Mouse (Mus musculus): ENCODE data around the gene Arg1.

The Arg1 gene

DNA sequence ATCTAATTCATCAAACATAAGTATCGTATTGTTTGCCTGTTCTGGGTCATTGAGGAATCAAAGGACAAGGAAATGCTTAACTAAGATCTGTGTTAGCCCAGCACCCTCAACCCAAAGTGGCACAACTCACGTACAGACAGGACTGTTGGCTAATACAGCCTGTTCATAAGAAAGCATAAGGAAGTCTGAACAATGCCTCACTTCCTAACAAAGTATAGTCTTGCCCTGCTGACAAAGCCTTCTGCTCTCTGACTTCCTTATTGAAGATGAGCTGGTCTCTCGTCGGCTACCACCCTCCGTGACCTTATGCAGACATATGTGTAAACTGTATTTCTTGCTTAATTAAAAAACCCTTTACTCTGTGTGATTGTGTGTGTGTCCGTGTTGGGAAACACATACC lies 2.9 kb upstream of the Arg1 start:
- peaks cover 10% of the 10 kb centered on the region for H3K4me1 ChIP-seq (replicated peaks; ENCODE audit: low read depth, low read length)
- TF ChIP-seq POU5F1 (IDR thresholded peaks at IDR 0.05; ENCODE audit: borderline replicate concordance, low read length) (no peak), NANOG (IDR thresholded peaks at IDR 0.05; ENCODE audit: borderline replicate concordance, low read length) (no peak), CTCF (conservative IDR thresholded peaks at IDR 0.05; ENCODE audit: low read length) (no peak)
- no peak overlapping the region for H3K4me3 ChIP-seq (replicated peaks; ENCODE audit: low read length)
- H3K36me3 ChIP-seq (ENCODE audit: insufficient read depth, low read length): no peaks in the 10 kb centered on the region
- H3K9me3 ChIP-seq (ENCODE audit: low read length): no peaks in the 10 kb centered on the region
- H3K27me3 ChIP-seq (ENCODE audit: insufficient read depth, low read length): no peaks in the 10 kb centered on the region

DNA sequence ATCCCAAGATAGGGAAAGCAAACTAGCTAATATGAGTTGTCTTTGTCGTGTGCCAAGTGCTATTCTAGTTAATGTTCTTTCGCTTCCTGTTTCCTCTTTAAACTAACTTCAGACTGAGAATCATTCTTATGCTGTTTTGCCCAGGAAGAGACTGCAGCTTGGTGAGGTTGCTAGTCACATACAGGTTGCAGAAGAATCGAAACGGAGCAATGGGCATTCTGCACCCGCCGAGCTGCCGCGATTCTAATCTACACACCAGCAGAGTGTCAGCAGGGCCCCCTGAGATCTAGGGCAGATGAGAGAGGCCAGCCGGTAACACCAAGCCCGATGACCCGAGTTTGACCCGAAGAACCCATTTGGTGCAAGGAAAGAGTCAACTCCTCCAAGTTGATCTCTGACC lies 788 bp upstream of the Arg1 start:
- H3K4me3 ChIP-seq (replicated peaks; ENCODE audit: low read length): peak overlapping the region; percentile 17; the same call in 1 of the 2 replicates
- peaks cover 10% of the 10 kb centered on the region for H3K4me1 ChIP-seq (replicated peaks; ENCODE audit: low read depth, low read length)

DNA sequence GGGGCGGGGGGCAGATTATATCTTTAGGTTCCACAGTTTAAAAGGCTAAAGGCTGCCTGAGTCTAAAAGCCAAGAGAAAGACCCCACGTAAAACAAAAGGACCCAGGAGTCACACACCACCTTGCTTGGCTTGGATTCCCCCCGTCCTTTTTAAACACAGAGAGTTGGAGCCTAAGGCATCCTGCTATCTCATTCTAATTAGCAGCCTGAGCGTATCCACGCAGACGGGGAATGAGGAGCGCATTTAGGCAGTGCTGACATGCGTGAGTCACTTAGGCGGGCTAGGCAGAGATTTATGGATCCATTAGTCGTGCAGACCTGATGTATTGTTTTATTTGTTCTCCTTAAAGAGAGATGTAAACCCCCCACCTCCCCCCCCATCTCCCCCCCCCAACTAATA lies 904 bp downstream of the Arg1 start:
- Histone ChIP-seq H3K4me3 (replicated peaks; ENCODE audit: low read length) (no peak overlapping the region), H3K36me3 (ENCODE audit: insufficient read depth, low read length) (no peaks in the 10 kb centered on the region), H3K9me3 (ENCODE audit: low read length) (no peaks in the 10 kb centered on the region), H3K27me3 (ENCODE audit: insufficient read depth, low read length) (no peaks in the 10 kb centered on the region), H3K4me1 (replicated peaks; ENCODE audit: low read depth, low read length) (peaks cover 10% of the 10 kb centered on the region)
- TF ChIP-seq POU5F1 (IDR thresholded peaks at IDR 0.05; ENCODE audit: borderline replicate concordance, low read length): no peak

More for the DNA sequence above, 788 bp upstream of the Arg1 start:
- Histone ChIP-seq H3K27me3 (ENCODE audit: insufficient read depth, low read length) (no peaks in the 10 kb centered on the region), H3K9me3 (ENCODE audit: low read length) (no peaks in the 10 kb centered on the region), H3K36me3 (ENCODE audit: insufficient read depth, low read length) (no peaks in the 10 kb centered on the region)
- TF ChIP-seq POU5F1 (IDR thresholded peaks at IDR 0.05; ENCODE audit: borderline replicate concordance, low read length) (no peak), NANOG (IDR thresholded peaks at IDR 0.05; ENCODE audit: borderline replicate concordance, low read length) (no peak), CTCF (conservative IDR thresholded peaks at IDR 0.05; ENCODE audit: low read length) (no peak)

- Histone ChIP-seq H3K4me1 (replicated peaks; ENCODE audit: low read depth, low read length) (peaks cover 10% of the 10 kb centered on the region), H3K27me3 (ENCODE audit: insufficient read depth, low read length) (no peaks in the 10 kb centered on the region), H3K36me3 (ENCODE audit: insufficient read depth, low read length) (no peaks in the 10 kb centered on the region), H3K9me3 (ENCODE audit: low read length) (no peaks in the 10 kb centered on the region), H3K4me3 (replicated peaks; ENCODE audit: low read length) (no peak overlapping the region)
- TF ChIP-seq POU5F1 (IDR thresholded peaks at IDR 0.05; ENCODE audit: borderline replicate concordance, low read length): no peak
- no peak for TF ChIP-seq CTCF (conservative IDR thresholded peaks at IDR 0.05; ENCODE audit: low read length)
- no peak for TF ChIP-seq NANOG (IDR thresholded peaks at IDR 0.05; ENCODE audit: borderline replicate concordance, low read length)
Observed at GRCm38 (mm10) chr10:24924296-24924695, 3.0 kb downstream of the Arg1 start.

DNA sequence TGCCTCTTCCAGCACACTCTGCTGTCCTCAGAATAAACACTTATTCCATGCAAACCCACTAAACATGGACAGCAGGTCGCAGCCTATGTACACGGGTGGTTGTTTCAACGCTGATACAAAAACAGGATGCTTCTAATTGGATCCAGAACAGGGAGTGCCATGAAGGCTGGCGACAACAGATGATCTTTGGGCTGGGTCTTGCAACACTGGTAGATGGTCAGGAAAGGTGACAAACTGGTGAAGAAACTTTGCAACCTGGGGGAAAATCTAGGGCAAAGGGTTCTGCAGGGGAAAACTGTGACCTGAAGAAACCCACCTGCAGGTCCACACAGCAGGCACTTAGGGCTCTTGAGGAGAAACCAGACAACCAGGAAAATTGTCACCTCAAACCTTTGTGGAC lies 4.3 kb downstream of the Arg1 start:
- TF ChIP-seq POU5F1 (IDR thresholded peaks at IDR 0.05; ENCODE audit: borderline replicate concordance, low read length) (no peak), NANOG (IDR thresholded peaks at IDR 0.05; ENCODE audit: borderline replicate concordance, low read length) (no peak), CTCF (conservative IDR thresholded peaks at IDR 0.05; ENCODE audit: low read length) (no peak)
- H3K36me3 ChIP-seq (ENCODE audit: insufficient read depth, low read length): 0 out of 2 replicates have a peak, but pooled peaks cover 6% of the 10 kb centered on the region

DNA sequence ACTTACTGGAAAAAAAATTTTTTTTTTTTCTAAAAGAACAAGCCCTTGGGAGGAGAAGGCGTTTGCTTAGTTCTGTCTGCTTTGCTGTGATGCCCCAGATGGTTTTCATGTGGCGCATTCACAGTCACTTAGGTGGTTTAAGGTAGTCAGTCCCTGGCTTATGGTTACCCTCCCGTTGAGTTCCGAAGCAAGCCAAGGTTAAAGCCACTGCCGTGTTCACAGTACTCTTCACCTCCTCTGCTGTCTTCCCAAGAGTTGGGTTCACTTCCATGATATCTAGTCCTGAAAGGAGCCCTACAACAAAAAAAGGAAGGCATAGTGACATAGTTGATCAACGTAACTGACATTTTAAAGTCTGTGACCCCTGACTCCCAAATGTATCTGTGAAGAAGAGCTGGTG lies 11.8 kb downstream of the Arg1 start:
- Histone ChIP-seq H3K4me1 (replicated peaks; ENCODE audit: low read depth, low read length) (peaks cover 8% of the 10 kb centered on the region), H3K9me3 (ENCODE audit: low read length) (no peaks in the 10 kb centered on the region), H3K36me3 (ENCODE audit: insufficient read depth, low read length) (peaks cover 63% of the 10 kb centered on the region), H3K27me3 (ENCODE audit: insufficient read depth, low read length) (no peaks in the 10 kb centered on the region), H3K4me3 (replicated peaks; ENCODE audit: low read length) (no peak overlapping the region)
- TF ChIP-seq POU5F1 (IDR thresholded peaks at IDR 0.05; ENCODE audit: borderline replicate concordance, low read length) (no peak), NANOG (IDR thresholded peaks at IDR 0.05; ENCODE audit: borderline replicate concordance, low read length) (no peak), CTCF (conservative IDR thresholded peaks at IDR 0.05; ENCODE audit: low read length) (no peak)

More for the DNA sequence above, 4.3 kb downstream of the Arg1 start:
- Histone ChIP-seq H3K4me1 (replicated peaks; ENCODE audit: low read depth, low read length) (peaks cover 7% of the 10 kb centered on the region), H3K9me3 (ENCODE audit: low read length) (no peaks in the 10 kb centered on the region), H3K27me3 (ENCODE audit: insufficient read depth, low read length) (no peaks in the 10 kb centered on the region), H3K4me3 (replicated peaks; ENCODE audit: low read length) (no peak overlapping the region)

GRCm38 (mm10) chr10:24912576-24912975 lies 14.7 kb downstream of the Arg1 start:
- Histone ChIP-seq H3K4me1 (replicated peaks; ENCODE audit: low read depth, low read length) (peaks cover 8% of the 10 kb centered on the region), H3K4me3 (replicated peaks; ENCODE audit: low read length) (no peak overlapping the region), H3K9me3 (ENCODE audit: low read length) (no peaks in the 10 kb centered on the region), H3K27me3 (ENCODE audit: insufficient read depth, low read length) (no peaks in the 10 kb centered on the region), H3K36me3 (ENCODE audit: insufficient read depth, low read length) (peaks cover 83% of the 10 kb centered on the region)
- TF ChIP-seq POU5F1 (IDR thresholded peaks at IDR 0.05; ENCODE audit: borderline replicate concordance, low read length): no peak
- TF ChIP-seq NANOG (IDR thresholded peaks at IDR 0.05; ENCODE audit: borderline replicate concordance, low read length): no peak
- no peak for TF ChIP-seq CTCF (conservative IDR thresholded peaks at IDR 0.05; ENCODE audit: low read length)

DNA sequence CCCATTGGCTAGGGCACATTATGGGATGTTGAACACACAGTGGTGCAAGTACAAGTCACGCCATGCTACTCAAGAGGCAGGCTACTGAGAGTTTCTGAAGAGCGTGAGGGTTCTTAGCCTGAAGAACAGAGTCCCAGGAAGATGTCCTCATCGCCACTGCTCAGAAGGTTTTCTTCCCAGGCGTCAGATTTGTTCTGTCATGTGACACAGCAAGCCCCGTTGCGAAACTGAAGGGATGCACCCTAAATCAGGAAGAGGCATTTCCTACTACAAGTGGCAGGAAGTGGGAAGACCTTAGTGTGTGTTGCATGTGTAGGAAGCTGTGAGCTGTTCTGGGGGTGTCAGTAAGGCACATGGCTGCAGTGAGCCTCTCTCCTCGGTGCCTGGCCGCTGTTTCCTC lies 16.1 kb downstream of the Arg1 start:
- H3K9me3 ChIP-seq (ENCODE audit: low read length): no peaks in the 10 kb centered on the region
- no peak overlapping the region for H3K4me3 ChIP-seq (replicated peaks; ENCODE audit: low read length)
- H3K36me3 ChIP-seq (ENCODE audit: insufficient read depth, low read length): peaks cover 96% of the 10 kb centered on the region
- H3K27me3 ChIP-seq (ENCODE audit: insufficient read depth, low read length): no peaks in the 10 kb centered on the region
- H3K4me1 ChIP-seq (replicated peaks; ENCODE audit: low read depth, low read length): no peaks in the 10 kb centered on the region
- TF ChIP-seq POU5F1 (IDR thresholded peaks at IDR 0.05; ENCODE audit: borderline replicate concordance, low read length) (no peak), NANOG (IDR thresholded peaks at IDR 0.05; ENCODE audit: borderline replicate concordance, low read length) (no peak), CTCF (conservative IDR thresholded peaks at IDR 0.05; ENCODE audit: low read length) (no peak)

DNA sequence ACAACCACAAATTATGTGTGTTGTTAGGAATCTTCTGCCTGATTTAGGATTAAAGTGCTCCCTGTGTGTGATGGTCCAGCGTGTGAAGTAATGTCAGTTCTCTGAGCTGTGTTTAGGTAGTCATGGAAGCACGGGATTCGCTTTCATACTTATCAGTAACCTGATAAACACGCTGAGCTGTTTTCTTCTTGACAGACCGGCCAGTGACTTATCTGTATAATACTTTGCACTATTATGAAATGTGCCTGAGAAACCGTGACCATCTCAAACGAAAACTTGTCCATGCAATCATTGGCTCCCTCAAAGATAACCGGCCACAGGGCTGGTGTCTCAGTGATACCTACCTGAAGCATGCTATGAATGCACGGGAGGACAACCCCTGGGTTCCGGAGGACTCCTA lies 21.7 kb downstream of the Arg1 start:
- TF ChIP-seq NANOG (IDR thresholded peaks at IDR 0.05; ENCODE audit: borderline replicate concordance, low read length): no peak
- TF ChIP-seq POU5F1 (IDR thresholded peaks at IDR 0.05; ENCODE audit: borderline replicate concordance, low read length): no peak
- TF ChIP-seq CTCF (conservative IDR thresholded peaks at IDR 0.05; ENCODE audit: low read length): no peak
- Histone ChIP-seq H3K4me3 (replicated peaks; ENCODE audit: low read length) (no peak overlapping the region), H3K9me3 (ENCODE audit: low read length) (no peaks in the 10 kb centered on the region), H3K27me3 (ENCODE audit: insufficient read depth, low read length) (no peaks in the 10 kb centered on the region), H3K36me3 (ENCODE audit: insufficient read depth, low read length) (peaks cover 98% of the 10 kb centered on the region), H3K4me1 (replicated peaks; ENCODE audit: low read depth, low read length) (no peaks in the 10 kb centered on the region)

All from E14TG2a.4 (cell line).